Mouse (Mus musculus) thymus, adult 2 months (tissue): Measurements from ENCODE around the gene Ccdc88b. TPM values are rescaled to one million over a fixed set of nuclear protein-coding genes. Genes with fewer than 3 reads are reported as not detected.
A peak's percentile ranks its signal among the peaks of the same experiment; 100 is the strongest.

Source experiments
- DNase-seq: peaks from one replicate; pipeline ENCODE4 v3.0.0; 2021
- H3K27ac ChIP-seq: fragments of 200-500 bp; 2 replicates; pipeline ENCODE4 v1.5.1; 2012; ENCODE audit warnings: low read length, control low read depth; ENCODE audit not compliant: control insufficient read depth, insufficient read depth
- H3K27me3 ChIP-seq: fragments of 200-500 bp; 2 replicates; pipeline ENCODE4 v1.6.1; 2012; ENCODE audit warnings: mild to moderate bottlenecking, low read length, moderate library complexity, mixed read lengths; ENCODE audit not compliant: control insufficient read depth, insufficient read depth
- H3K36me3 ChIP-seq: fragments of 200-500 bp; 2 replicates; pipeline ENCODE4 v1.6.1; 2012; ENCODE audit warnings: mild to moderate bottlenecking, low read length, moderate library complexity; ENCODE audit not compliant: control insufficient read depth, insufficient read depth
- H3K4me1 ChIP-seq: fragments of 200-500 bp; replicated peaks from 2 replicates; pipeline ENCODE4 v1.6.1; 2012; ENCODE audit warnings: low read length; ENCODE audit not compliant: control insufficient read depth, insufficient read depth
- H3K4me3 ChIP-seq: fragments of 200-500 bp; 2 replicates; pipeline ENCODE4 v1.5.1; 2012; ENCODE audit warnings: mild to moderate bottlenecking, low read length, control low read depth, moderate library complexity; ENCODE audit not compliant: control insufficient read depth, insufficient read depth
- CTCF ChIP-seq: fragments of 200-500 bp; IDR thresholded peaks from 2 replicates; pipeline ENCODE4 v1.5.1; 2012; ENCODE audit warnings: mild to moderate bottlenecking, control low read depth, low read length, moderate library complexity, borderline replicate concordance; ENCODE audit not compliant: control insufficient read depth, poor library complexity, insufficient read depth; ENCODE audit errors: extremely low read depth
- POLR2A ChIP-seq: fragments of 200-500 bp; IDR thresholded peaks from 2 replicates; pipeline ENCODE4 v1.6.1; 2012; ENCODE audit warnings: mild to moderate bottlenecking, low read length, control low read depth, moderate library complexity; ENCODE audit not compliant: control insufficient read depth, poor library complexity, insufficient read depth; ENCODE audit errors: extremely low read depth
- WGBS: fragments of 180-500 bp; shearing (Covaris S2); methylation state at CpG from one replicate; pipeline ENCODE4 v1.1.7; 2018; 5-methylcytosine and 5-hydroxymethylcytosine counted together
- polyA plus RNA-seq: library from polyadenylated mRNA; depleted of rRNA; stranded (reverse); fragments of >200 nt; gene quantifications from 2 replicates; pipeline ENCODE4 v1.2.3, GENCODE M21; 2012; rRNA removed

The Ccdc88b gene
- polyA plus RNA-seq, result 225 and 234 TPM in 2 replicates

- peak; percentile 88 for DNase-seq
- Histone ChIP-seq H3K36me3 (peaks cover 17% of the 10 kb centered on the region), H3K4me3 (peak within 1 kb of the TSS; percentile 57), H3K4me1 (peaks cover 38% of the 10 kb centered on the region), H3K27me3 (no peaks in the 10 kb centered on the region), H3K27ac (peak within 1 kb of the TSS; percentile 96)
- 4% methylated on average over 7 of the region's 7 CpGs for WGBS
- TF ChIP-seq CTCF (0 out of 2 replicates have a peak, but pooled peaks have one; percentile 14), POLR2A (peak; percentile 73; the same call in 1 of the 2 replicates)
Measured at GRCm38 (mm10) chr19:6858031-6858430, at the start of gene Ccdc88b. Ccdc88b (minus strand) TSS chr19:6858211.

GRCm38 (mm10) chr19:6907094-6907493 lies 49.1 kb upstream of the Ccdc88b start:
- H3K27ac ChIP-seq, result no peak overlapping the region
- no peak for TF ChIP-seq CTCF
- no peak for TF ChIP-seq POLR2A

GRCm38 (mm10) chr19:6906199-6906598 lies 48.2 kb upstream of the Ccdc88b start:
- peaks cover 14% of the 10 kb centered on the region for H3K4me1 ChIP-seq
- no peak overlapping the region for H3K27ac ChIP-seq
- H3K36me3 ChIP-seq, result no peaks in the 10 kb centered on the region
- H3K27me3 ChIP-seq, result no peaks in the 10 kb centered on the region
- 87% methylated on average over 3 of the region's 3 CpGs for WGBS
- TF ChIP-seq POLR2A (no peak), CTCF (no peak)
- no peak for DNase-seq
- no peak overlapping the region for H3K4me3 ChIP-seq

More at GRCm38 (mm10) chr19:6907094-6907493, 49.1 kb upstream of the Ccdc88b start:
- Histone ChIP-seq H3K4me1 (peaks cover 14% of the 10 kb centered on the region), H3K4me3 (no peak overlapping the region), H3K36me3 (no peaks in the 10 kb centered on the region), H3K27me3 (no peaks in the 10 kb centered on the region)
- DNase-seq, result no peak
- 92% methylated on average over 8 of the region's 8 CpGs for WGBS

- WGBS, result 95% methylated on average over 11 of the region's 11 CpGs
- DNase-seq, result no peak
- Histone ChIP-seq H3K4me3 (no peak overlapping the region), H3K36me3 (no peaks in the 10 kb centered on the region), H3K4me1 (peaks cover 11% of the 10 kb centered on the region), H3K27ac (no peak overlapping the region), H3K27me3 (no peaks in the 10 kb centered on the region)
- no peak for TF ChIP-seq POLR2A
- TF ChIP-seq CTCF, result no peak
Measured at GRCm38 (mm10) chr19:6905498-6906159, 47.6 kb upstream of the Ccdc88b start.

GRCm38 (mm10) chr19:6904846-6905245 lies 46.8 kb upstream of the Ccdc88b start:
- Histone ChIP-seq H3K27me3 (no peaks in the 10 kb centered on the region), H3K36me3 (no peaks in the 10 kb centered on the region), H3K4me1 (peaks cover 9% of the 10 kb centered on the region), H3K4me3 (no peak overlapping the region), H3K27ac (no peak overlapping the region)
- no peak for DNase-seq
- TF ChIP-seq POLR2A, result no peak
- no peak for TF ChIP-seq CTCF
- 92% methylated on average over 2 of the region's 2 CpGs for WGBS

GRCm38 (mm10) chr19:6903031-6903430 lies 45.0 kb upstream of the Ccdc88b start:
- peaks cover 4% of the 10 kb centered on the region for H3K4me1 ChIP-seq
- 98% methylated on average over 1 of the region's 1 CpGs for WGBS
- H3K4me3 ChIP-seq, result no peak overlapping the region
- no peaks in the 10 kb centered on the region for H3K27me3 ChIP-seq
- no peak for TF ChIP-seq POLR2A
- DNase-seq, result no peak
- no peaks in the 10 kb centered on the region for H3K36me3 ChIP-seq
- no peak overlapping the region for H3K27ac ChIP-seq
